Mouse (Mus musculus): ENCODE results near the gene Gm17581. TPM values are rescaled to one million over a fixed set of nuclear protein-coding genes. Genes with fewer than 3 reads are reported as not detected.
A peak's percentile ranks its signal among the peaks of the same experiment; 100 is the strongest.

Gm17581 gene
- polyA plus RNA-seq, 1 experiment = not detected

- Histone ChIP-seq H3K4me1 (ENCODE audit: control insufficient read depth, insufficient read depth, low read length) (peaks cover 3% of the 10 kb centered on the region; the same call in 1 of the 2 replicates), H3K4me3 (ENCODE audit: insufficient read depth, low read length) (no peak overlapping the region), H3K27ac (ENCODE audit: insufficient read depth, low read length) (no peak overlapping the region)
- TF ChIP-seq POLR2A (IDR thresholded peaks at IDR 0.05; ENCODE audit: extremely low read depth, insufficient read depth, low read length) (no peak), CTCF (IDR thresholded peaks at IDR 0.05; ENCODE audit: extremely low read depth, insufficient read depth, low read length) (no peak)
Measured at GRCm38 (mm10) chr2:155695316-155695715, 40.4 kb downstream of the Gm17581 start.

GRCm38 (mm10) chr2:155694564-155694963, 41.1 kb downstream of the Gm17581 start:
- TF ChIP-seq CTCF (IDR thresholded peaks at IDR 0.05; ENCODE audit: extremely low read depth, insufficient read depth, low read length) = no peak
- TF ChIP-seq POLR2A (IDR thresholded peaks at IDR 0.05; ENCODE audit: extremely low read depth, insufficient read depth, low read length) = no peak
- peaks cover 3% of the 10 kb centered on the region; the same call in 1 of the 2 replicates for H3K4me1 ChIP-seq (ENCODE audit: control insufficient read depth, insufficient read depth, low read length)
- no peak overlapping the region for H3K4me3 ChIP-seq (ENCODE audit: insufficient read depth, low read length)
- H3K27ac ChIP-seq (ENCODE audit: insufficient read depth, low read length) = no peak overlapping the region

- Histone ChIP-seq H3K4me3 (ENCODE audit: insufficient read depth, low read length) (no peak overlapping the region), H3K27ac (ENCODE audit: insufficient read depth, low read length) (no peak overlapping the region), H3K4me1 (ENCODE audit: control insufficient read depth, insufficient read depth, low read length) (peaks cover 3% of the 10 kb centered on the region; the same call in 1 of the 2 replicates)
- TF ChIP-seq CTCF (IDR thresholded peaks at IDR 0.05; ENCODE audit: extremely low read depth, insufficient read depth, low read length) = no peak
- no peak for TF ChIP-seq POLR2A (IDR thresholded peaks at IDR 0.05; ENCODE audit: extremely low read depth, insufficient read depth, low read length)
Measured at GRCm38 (mm10) chr2:155693136-155693535, 42.5 kb downstream of the Gm17581 start.

- Histone ChIP-seq H3K4me3 (ENCODE audit: insufficient read depth, low read length) (peak within 1 kb of the TSS; percentile 98), H3K27ac (ENCODE audit: insufficient read depth, low read length) (peak within 1 kb of the TSS; percentile 84), H3K4me1 (ENCODE audit: control insufficient read depth, insufficient read depth, low read length) (peaks cover 3% of the 10 kb centered on the region; the same call in 1 of the 2 replicates)
- peak; percentile 86 for TF ChIP-seq CTCF (IDR thresholded peaks at IDR 0.05; ENCODE audit: extremely low read depth, insufficient read depth, low read length)
- TF ChIP-seq POLR2A (IDR thresholded peaks at IDR 0.05; ENCODE audit: extremely low read depth, insufficient read depth, low read length) = peak; percentile 89
Measured at GRCm38 (mm10) chr2:155691723-155692493, 43.8 kb downstream of the Gm17581 start, which contains the start of gene Trpc4ap. TSS of gene Trpc4ap (minus strand) at chr2:155692384.

GRCm38 (mm10) chr2:155691336-155691722, 44.3 kb downstream of the Gm17581 start:
- TF ChIP-seq POLR2A (IDR thresholded peaks at IDR 0.05; ENCODE audit: extremely low read depth, insufficient read depth, low read length) (no peak), CTCF (IDR thresholded peaks at IDR 0.05; ENCODE audit: extremely low read depth, insufficient read depth, low read length) (no peak)
- peak overlapping the region; percentile 98 for H3K4me3 ChIP-seq (ENCODE audit: insufficient read depth, low read length)
- peaks cover 3% of the 10 kb centered on the region; the same call in 1 of the 2 replicates for H3K4me1 ChIP-seq (ENCODE audit: control insufficient read depth, insufficient read depth, low read length)
- H3K27ac ChIP-seq (ENCODE audit: insufficient read depth, low read length) = peak overlapping the region; percentile 84; the same call in 1 of the 2 replicates

GRCm38 (mm10) chr2:155689211-155689610, 46.5 kb downstream of the Gm17581 start:
- no peak for TF ChIP-seq POLR2A (IDR thresholded peaks at IDR 0.05; ENCODE audit: extremely low read depth, insufficient read depth, low read length)
- TF ChIP-seq CTCF (IDR thresholded peaks at IDR 0.05; ENCODE audit: extremely low read depth, insufficient read depth, low read length) = no peak
- Histone ChIP-seq H3K27ac (ENCODE audit: insufficient read depth, low read length) (no peak overlapping the region), H3K4me3 (ENCODE audit: insufficient read depth, low read length) (no peak overlapping the region), H3K4me1 (ENCODE audit: control insufficient read depth, insufficient read depth, low read length) (peaks cover 3% of the 10 kb centered on the region; the same call in 1 of the 2 replicates)

- Histone ChIP-seq H3K4me1 (ENCODE audit: control insufficient read depth, insufficient read depth, low read length) (peaks cover 3% of the 10 kb centered on the region; the same call in 1 of the 2 replicates), H3K27ac (ENCODE audit: insufficient read depth, low read length) (no peak overlapping the region), H3K4me3 (ENCODE audit: insufficient read depth, low read length) (no peak overlapping the region)
- TF ChIP-seq POLR2A (IDR thresholded peaks at IDR 0.05; ENCODE audit: extremely low read depth, insufficient read depth, low read length) (no peak), CTCF (IDR thresholded peaks at IDR 0.05; ENCODE audit: extremely low read depth, insufficient read depth, low read length) (no peak)
Measured at GRCm38 (mm10) chr2:155687746-155688145, 47.9 kb downstream of the Gm17581 start.

GRCm38 (mm10) chr2:155686572-155686971, 49.1 kb downstream of the Gm17581 start:
- Histone ChIP-seq H3K4me1 (ENCODE audit: control insufficient read depth, insufficient read depth, low read length) (peaks cover 3% of the 10 kb centered on the region; the same call in 1 of the 2 replicates), H3K27ac (ENCODE audit: insufficient read depth, low read length) (no peak overlapping the region), H3K4me3 (ENCODE audit: insufficient read depth, low read length) (no peak overlapping the region)
- TF ChIP-seq POLR2A (IDR thresholded peaks at IDR 0.05; ENCODE audit: extremely low read depth, insufficient read depth, low read length) (no peak), CTCF (IDR thresholded peaks at IDR 0.05; ENCODE audit: extremely low read depth, insufficient read depth, low read length) (no peak)

Other genes starting within 250 kb of the Gm17581 start
- 77.3 and 77.7 TPM in 2 replicates for gene Acss2, start 217.9 kb downstream of the Gm17581 start, polyA plus RNA-seq (2012; rRNA removed)
- gene Ggt7, start 217.6 kb downstream of the Gm17581 start, polyA plus RNA-seq (2012; rRNA removed) = 261 and 264 TPM in 2 replicates
- 17.2 and 18.4 TPM in 2 replicates for gene Gss, start 143.1 kb downstream of the Gm17581 start, polyA plus RNA-seq (2012; rRNA removed)
- gene Myh7b, start 124.7 kb downstream of the Gm17581 start, polyA plus RNA-seq (2012; rRNA removed) = 10.5 and 13.8 TPM in 2 replicates
- gene Trpc4ap, start 43.5 kb downstream of the Gm17581 start, polyA plus RNA-seq (2012; rRNA removed) = 158 and 163 TPM in 2 replicates
- 39.5 and 39.7 TPM in 2 replicates for gene Edem2, start 6.4 kb downstream of the Gm17581 start, polyA plus RNA-seq (2012; rRNA removed)
- 0.95 and 1.1 TPM in 2 replicates for gene Procr, start 15.3 kb upstream of the Gm17581 start, polyA plus RNA-seq (2012; rRNA removed)
- 33.8 and 34.2 TPM in 2 replicates for gene Mmp24, start 39.5 kb upstream of the Gm17581 start, polyA plus RNA-seq (2012; rRNA removed)
- gene BC029722, start 83.6 kb upstream of the Gm17581 start, polyA plus RNA-seq (2012; rRNA removed) = 90.6 and 93.4 TPM in 2 replicates
- gene Eif6, start 91.1 kb upstream of the Gm17581 start, polyA plus RNA-seq (2012; rRNA removed) = 69.2 and 71.0 TPM in 2 replicates
- not detected in 2 replicates for gene Fam83c, start 99.0 kb upstream of the Gm17581 start, polyA plus RNA-seq (2012; rRNA removed)
- 54.9 and 60.4 TPM in 2 replicates for gene Uqcc1, start 194.4 kb upstream of the Gm17581 start, polyA plus RNA-seq (2012; rRNA removed)
- not detected in 2 replicates for gene Gm15557, start 204.9 kb upstream of the Gm17581 start, polyA plus RNA-seq (2012; rRNA removed)
- gene Gdf5, start 209.5 kb upstream of the Gm17581 start, polyA plus RNA-seq (2012; rRNA removed) = 0.17 and 0.36 TPM in 2 replicates
- gene Cep250, start 220.6 kb upstream of the Gm17581 start, polyA plus RNA-seq (2012; rRNA removed) = 15.9 and 16.8 TPM in 2 replicates

All from cortical plate, adult 2 months (tissue).